Mouse (Mus musculus) CH12F3 (cell line): ENCODE results near the gene Hoxc13.

Experiments used
- in situ Hi-C: fragments of 300-500 bp; cut with MboI; formaldehyde crosslinking; loops from 2 replicates; pipeline ENCODE4 v1.14.3; 2020; ENCODE audit warnings: low sequenced_read_pairs

Gene Hoxc13

GRCm38 (mm10) chr15:102921053-102922011, at the start of gene Hoxc13:
Gene Hoxc13, plus strand, starts transcription at chr15:102921103.
- in situ Hi-C loops = no loop called here

DNA sequence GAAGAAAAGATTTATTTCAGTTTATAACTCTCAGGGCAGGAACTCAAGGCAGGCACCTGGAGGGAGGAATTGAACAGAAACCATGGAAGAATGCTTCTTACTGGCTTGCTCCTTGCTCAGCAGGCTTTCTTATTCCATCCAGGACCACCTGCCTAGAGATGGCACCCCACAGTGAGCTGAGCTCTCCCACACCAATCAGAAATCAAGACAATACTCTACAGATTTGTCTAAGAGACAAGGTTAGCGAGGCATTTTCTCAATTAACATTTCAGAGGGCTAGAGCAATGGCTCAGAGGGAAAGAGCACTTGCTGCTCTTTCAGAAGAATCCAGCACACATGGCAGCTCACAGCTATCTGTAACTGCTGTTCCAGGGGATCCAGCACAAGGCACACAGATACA, 35.1 kb upstream of the Hoxc13 start:
- in situ Hi-C loops = no loop called here

- in situ Hi-C loops = no loop called here
These were observed 25.8 kb upstream of the Hoxc13 start for GRCm38 (mm10) chr15:102895115-102895514.

GRCm38 (mm10) chr15:102904946-102905345, 16.0 kb upstream of the Hoxc13 start:
- in situ Hi-C loops = no loop called here

DNA sequence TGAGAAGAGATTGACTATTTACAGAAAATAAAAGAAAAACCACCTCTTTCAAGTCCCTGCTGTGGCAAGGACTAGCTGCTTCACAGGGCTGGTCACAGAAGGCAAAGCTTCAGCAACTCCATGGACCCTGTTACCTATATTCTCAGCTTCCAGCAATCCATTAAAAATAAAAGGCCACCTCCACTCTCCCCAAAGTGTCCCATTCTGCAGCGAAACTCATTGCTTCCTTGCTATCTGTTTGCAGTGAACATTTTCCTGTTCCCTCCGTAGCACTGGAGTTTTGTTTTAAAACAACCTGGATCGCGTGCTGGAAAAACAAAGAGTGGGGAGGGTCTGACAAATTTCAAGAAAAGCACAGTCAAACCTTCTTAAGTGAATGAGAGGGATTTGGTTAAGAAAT, 11.4 kb upstream of the Hoxc13 start:
- in situ Hi-C loops = no loop called here

DNA sequence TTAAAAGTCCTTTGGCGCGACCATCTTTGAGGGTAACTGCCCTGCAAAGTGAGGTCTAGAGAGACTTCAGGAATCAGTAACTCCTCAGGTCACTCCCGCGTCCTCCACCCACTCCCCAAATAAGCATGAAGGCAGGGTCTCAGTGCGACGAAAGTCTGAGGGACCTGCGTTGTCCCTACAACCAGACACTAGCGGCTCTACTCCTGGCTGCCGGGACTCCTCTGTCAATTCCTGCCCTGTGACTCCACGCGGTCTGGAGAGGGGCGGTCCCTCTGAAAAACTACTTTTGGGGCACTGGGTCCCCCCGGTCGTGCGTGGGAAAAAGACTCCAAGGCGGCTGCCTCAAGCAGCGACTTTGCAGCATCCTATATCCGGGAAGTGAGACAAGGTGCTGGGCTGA, 10.9 kb upstream of the Hoxc13 start:
- in situ Hi-C loops = no loop called here

DNA sequence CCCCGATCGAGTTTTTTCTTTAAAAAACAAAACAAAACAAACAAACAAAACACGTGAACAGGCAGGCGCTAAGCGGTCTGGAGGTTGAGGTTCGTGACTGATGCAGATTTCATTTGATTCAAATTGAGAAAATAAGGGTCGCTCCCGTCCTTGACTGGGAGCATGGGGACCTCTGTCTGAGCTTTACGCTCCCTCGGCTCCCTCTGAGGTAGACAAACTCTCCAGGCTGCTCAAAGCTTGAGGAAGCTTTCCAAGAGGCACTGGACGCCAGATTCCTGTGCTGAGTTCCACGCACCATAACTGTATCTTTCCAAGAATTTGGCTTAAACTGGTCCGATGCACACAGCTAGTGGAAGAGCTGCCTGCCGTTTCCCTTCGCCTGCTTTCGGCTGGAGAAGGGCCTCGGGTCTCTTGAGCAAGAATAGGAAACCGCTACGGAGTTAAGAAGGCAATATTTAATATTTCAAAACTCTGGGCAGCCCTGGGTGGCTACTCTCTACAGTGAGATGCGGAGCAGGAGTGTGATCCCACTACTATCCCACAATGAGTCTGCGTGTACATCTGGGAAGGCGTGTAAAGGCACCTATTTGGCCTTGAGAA, 10.3 kb upstream of the Hoxc13 start:
- in situ Hi-C loops = no loop called here

DNA sequence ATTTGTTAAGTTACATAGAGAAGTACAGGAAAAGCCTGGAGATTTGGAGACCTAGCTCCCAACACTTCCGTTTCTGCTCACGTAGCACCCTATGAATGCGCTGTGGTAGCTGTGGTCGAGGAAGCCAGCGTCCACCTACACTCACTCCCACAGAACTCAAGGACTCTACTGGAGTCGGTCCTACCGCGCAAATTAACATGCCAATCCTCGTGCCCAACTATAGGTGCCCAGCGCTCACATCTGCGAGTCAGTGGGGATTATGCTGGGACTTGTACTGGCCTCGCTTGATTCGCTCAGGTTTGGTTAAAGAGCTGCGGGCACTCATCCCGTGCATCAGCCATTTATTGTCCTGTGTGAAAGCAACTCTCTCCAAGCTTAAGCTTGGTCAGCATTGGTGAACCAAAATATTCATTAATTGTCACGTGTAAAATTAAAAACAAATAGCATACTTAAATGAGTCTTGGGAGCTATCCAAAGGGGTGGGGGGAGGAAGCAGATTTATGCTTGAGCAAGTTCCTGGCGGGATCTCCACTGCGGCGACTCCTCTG, 7.8 kb upstream of the Hoxc13 start:
- in situ Hi-C loops = no loop called here

DNA sequence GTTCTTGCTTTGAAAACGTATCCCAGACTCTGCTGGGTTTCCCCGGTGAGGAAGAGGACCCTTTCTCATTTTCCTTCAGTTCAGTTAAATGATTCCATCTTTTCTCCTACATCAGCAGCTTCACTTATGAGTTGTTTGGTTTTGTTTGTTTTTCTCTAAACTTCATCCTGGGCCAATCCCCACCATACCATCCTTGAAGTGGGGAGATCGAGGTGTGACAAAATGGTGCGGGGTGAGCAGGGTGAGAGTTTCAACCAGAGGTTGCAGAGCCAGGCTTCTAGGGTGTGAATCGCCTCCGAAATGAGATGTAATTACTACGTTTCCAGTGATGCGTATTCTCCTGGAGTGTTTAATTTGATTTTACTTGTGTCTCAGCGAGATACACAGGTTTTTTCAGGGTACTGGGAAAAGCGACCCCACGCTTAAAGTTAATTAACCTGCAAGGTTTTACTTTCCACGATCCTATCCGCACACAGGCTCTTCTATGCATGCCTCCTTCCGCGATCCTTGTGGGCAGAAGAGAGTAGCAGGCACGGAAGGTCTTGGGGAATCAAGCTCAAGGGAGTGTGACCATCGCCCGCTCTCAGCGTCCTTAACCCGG, 2.8 kb upstream of the Hoxc13 start:
- in situ Hi-C loops = no loop called here

DNA sequence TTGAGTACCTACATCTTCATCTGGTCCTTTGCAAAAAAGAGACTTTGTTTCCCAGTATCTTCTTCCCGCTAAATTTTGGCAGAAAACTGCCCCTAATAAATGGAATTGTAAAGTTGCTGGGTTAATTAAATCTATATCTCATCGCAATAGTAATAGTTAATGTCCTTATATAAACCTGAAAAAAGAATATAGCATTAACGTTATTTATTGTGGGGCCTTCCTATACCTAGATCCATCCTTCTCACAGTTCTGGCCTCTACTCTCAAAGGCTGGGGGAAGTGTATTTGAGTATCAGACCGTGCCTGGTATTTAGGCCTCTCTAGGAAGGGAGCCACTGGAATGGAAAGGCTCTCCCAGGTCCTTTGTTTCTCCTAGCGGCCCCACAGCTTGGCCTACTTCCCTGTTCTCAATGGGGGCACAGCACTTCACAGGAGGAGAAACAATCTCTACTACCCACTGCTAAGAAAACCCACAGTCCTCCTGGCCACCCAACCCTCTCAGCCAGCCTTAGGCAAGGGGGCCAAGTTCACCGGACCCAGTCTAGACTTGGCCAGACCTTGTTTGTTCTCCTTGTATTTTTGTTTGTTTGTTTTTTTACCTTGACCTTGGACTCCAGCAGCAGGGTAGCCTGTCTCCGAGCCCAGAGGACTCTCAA, 2.2 kb upstream of the Hoxc13 start:
- in situ Hi-C loops = no loop called here

- in situ Hi-C loops = no loop called here
These were observed 1.3 kb upstream of the Hoxc13 start for GRCm38 (mm10) chr15:102919336-102920180.

DNA sequence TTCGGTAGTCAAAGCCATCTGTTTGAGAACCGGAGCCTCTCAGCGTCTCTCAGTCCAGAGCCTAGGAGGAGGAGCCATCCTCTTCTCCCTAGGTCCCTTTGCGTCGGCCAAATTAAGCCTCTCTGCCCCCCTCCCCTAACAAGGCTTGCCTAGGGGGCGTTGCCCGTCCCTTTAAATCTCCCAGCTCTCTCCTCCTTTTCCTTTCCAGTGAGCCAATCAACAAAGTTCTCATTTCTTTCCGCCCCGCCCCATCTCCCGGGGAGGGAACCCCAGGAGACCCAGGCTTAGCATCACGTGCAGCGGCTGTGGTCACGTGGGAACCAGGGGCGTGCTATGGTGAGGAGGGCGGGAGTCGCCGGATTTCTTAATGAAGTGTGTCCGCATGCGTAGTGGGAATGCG, 284 bp upstream of the Hoxc13 start:
- in situ Hi-C loops = no loop called here

DNA sequence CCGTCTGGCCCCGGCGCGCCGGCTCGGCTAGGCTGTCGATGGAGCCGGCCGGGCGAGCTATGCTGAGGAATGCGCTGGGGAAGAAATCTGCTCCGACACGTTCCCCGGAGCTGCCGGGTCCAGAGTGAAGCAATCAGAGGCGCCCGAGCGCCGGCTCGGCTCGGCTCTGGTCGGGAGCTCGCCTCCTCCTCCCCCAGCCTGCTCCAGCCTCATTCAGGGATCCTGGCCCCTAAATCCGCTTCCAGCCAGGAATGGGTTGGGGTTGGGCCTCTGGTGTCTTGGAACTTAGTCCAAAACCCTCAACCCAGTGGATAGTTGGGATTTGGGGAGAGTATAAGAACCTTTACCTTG, 1.1 kb downstream of the Hoxc13 start:
- in situ Hi-C loops = no loop called here

DNA sequence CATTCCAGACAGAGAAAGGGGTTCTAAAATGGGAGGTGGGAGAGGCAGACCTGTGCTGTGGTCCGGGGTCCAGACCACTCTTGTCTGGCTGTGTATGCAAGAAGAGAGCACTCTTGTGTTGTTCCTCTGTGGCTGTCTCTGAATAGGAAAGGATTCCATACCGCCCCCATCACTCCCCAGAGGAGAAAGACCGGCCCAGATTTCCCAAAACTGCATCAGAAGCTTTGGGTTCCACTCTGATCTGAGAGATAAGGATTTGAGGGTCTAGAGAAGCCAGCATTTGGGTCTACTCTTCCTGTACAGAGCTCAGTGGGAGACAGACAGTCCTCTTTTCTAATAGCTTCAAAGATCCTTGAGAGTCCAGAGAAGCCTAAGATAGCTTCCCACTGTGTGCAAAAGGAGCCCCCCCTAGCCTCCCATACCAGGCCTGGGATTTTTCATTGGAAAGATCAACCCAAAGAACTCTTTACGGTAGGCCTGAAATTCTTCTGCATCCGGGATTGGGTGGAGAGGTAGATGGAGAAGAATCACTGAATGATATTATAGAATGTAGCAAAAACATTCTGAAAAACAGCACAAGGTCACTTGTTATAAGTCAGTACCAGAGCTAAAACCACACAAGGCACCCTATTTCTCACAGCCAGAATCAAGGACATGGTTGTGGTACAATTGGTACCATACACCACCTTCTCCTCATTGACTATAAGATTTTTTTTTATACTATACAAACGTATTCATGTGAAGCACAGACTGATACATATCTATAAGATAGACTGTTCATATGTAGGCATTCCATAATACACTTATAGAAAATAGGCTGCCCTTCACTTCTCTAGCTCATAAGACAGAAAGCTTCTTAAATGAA, 2.0 kb downstream of the Hoxc13 start:
- in situ Hi-C loops = no loop called here

GRCm38 (mm10) chr15:102927032-102927645, 6.2 kb downstream of the Hoxc13 start:
- in situ Hi-C loops = no loop called here

- in situ Hi-C loops = no loop called here
These were observed 10.9 kb downstream of the Hoxc13 start for GRCm38 (mm10) chr15:102931706-102932358.

DNA sequence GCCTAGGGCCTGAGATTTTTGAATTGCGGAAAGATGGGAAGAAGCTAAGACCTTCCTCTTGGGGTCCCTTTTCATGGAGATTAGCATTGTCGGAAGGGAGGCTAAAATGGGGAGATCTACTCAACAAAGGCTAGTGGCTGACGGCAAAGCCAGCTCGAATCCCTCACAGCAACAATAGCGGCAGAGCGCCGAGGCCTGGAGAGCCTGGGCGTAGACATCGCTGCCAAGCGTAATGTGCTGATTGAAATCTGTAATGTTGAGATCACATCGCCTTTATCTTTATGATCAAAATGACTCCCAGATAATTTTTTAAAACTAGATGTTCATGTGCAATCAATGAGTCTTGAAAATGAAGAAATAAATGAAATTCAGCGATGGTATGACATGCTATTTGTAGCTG, 13.5 kb downstream of the Hoxc13 start:
- in situ Hi-C loops = no loop called here

- in situ Hi-C loops = no loop called here
These were observed 14.0 kb downstream of the Hoxc13 start for GRCm38 (mm10) chr15:102934897-102935296.
